Mouse (Mus musculus) embryonic fibroblast, embryonic 13.5 days (primary cell): Measurements from ENCODE around the gene Grm6. TPM values are rescaled to one million over a fixed set of nuclear protein-coding genes. Genes with fewer than 3 reads are reported as not detected.

Source experiments
- H3K27ac ChIP-seq: 2 replicates; pipeline ENCODE4 v1.5.1; 2012; ENCODE audit warnings: low read length, control low read depth, inconsistent platforms; ENCODE audit not compliant: insufficient read depth
- H3K4me1 ChIP-seq: 2 replicates; pipeline ENCODE4 v1.6.1; 2011; ENCODE audit warnings: low read length; ENCODE audit not compliant: control insufficient read depth, insufficient read depth
- H3K4me3 ChIP-seq: 2 replicates; pipeline ENCODE4 v1.5.1; 2011; ENCODE audit warnings: mild to moderate bottlenecking, control low read depth, low read length; ENCODE audit not compliant: insufficient read depth
- CTCF ChIP-seq: IDR thresholded peaks from 2 replicates; pipeline ENCODE4 v1.5.1; 2011; ENCODE audit warnings: mild to moderate bottlenecking, control low read depth, low read length, moderate library complexity, borderline replicate concordance; ENCODE audit not compliant: insufficient read depth
- POLR2A ChIP-seq: IDR thresholded peaks from 2 replicates; pipeline ENCODE4 v1.6.1; 2011; ENCODE audit warnings: low read depth, mild to moderate bottlenecking, control low read depth, low read length, moderate library complexity
- polyA plus RNA-seq: library from polyadenylated mRNA; stranded (reverse); fragments of >200 nt; gene quantifications from 2 replicates; pipeline ENCODE4 v1.2.4, GENCODE M21; 2011; ENCODE audit warnings: low read depth; ENCODE audit not compliant: missing spikeins, insufficient read length

Grm6 gene
- polyA plus RNA-seq, 1 experiment = not detected

- no peak overlapping the region for H3K4me3 ChIP-seq
- H3K27ac ChIP-seq = no peak overlapping the region
- no peaks in the 10 kb centered on the region for H3K4me1 ChIP-seq
- TF ChIP-seq POLR2A (no peak), CTCF (no peak)
Observed at GRCm38 (mm10) chr11:50850989-50851601, 610 bp downstream of the Grm6 start.

GRCm38 (mm10) chr11:50878641-50879040 lies 28.2 kb downstream of the Grm6 start:
- Histone ChIP-seq H3K27ac (no peak overlapping the region), H3K4me3 (no peak overlapping the region), H3K4me1 (no peaks in the 10 kb centered on the region)
- TF ChIP-seq CTCF (no peak), POLR2A (no peak)

GRCm38 (mm10) chr11:50883756-50884155 lies 33.3 kb downstream of the Grm6 start:
- H3K27ac ChIP-seq = no peak overlapping the region
- no peaks in the 10 kb centered on the region for H3K4me1 ChIP-seq
- no peak for TF ChIP-seq CTCF
- TF ChIP-seq POLR2A = no peak
- H3K4me3 ChIP-seq = no peak overlapping the region

GRCm38 (mm10) chr11:50886231-50886932 lies 35.9 kb downstream of the Grm6 start:
- TF ChIP-seq POLR2A (no peak), CTCF (no peak)
- no peak overlapping the region for H3K4me3 ChIP-seq
- no peak overlapping the region for H3K27ac ChIP-seq
- no peaks in the 10 kb centered on the region for H3K4me1 ChIP-seq

GRCm38 (mm10) chr11:50886933-50887293 lies 36.4 kb downstream of the Grm6 start:
- peak overlapping the region; percentile 30 for H3K4me3 ChIP-seq

GRCm38 (mm10) chr11:50887390-50888128 lies 37.1 kb downstream of the Grm6 start, which contains the start of gene Zfp454:
Gene Zfp454, minus strand, starts transcription at chr11:50887651.
- no peaks in the 10 kb centered on the region for H3K4me1 ChIP-seq
- H3K27ac ChIP-seq = no peak within 1 kb of the TSS
- TF ChIP-seq CTCF (no peak), POLR2A (peak; percentile 83)
- peak within 1 kb of the TSS; percentile 30 for H3K4me3 ChIP-seq

More at GRCm38 (mm10) chr11:50886933-50887293, 36.4 kb downstream of the Grm6 start:
- TF ChIP-seq CTCF (no peak), POLR2A (no peak)
- Histone ChIP-seq H3K27ac (no peak overlapping the region), H3K4me1 (no peaks in the 10 kb centered on the region)

- TF ChIP-seq POLR2A (no peak), CTCF (no peak)
- Histone ChIP-seq H3K4me3 (no peak overlapping the region), H3K27ac (no peak overlapping the region), H3K4me1 (no peaks in the 10 kb centered on the region)
Observed at GRCm38 (mm10) chr11:50892441-50892840, 42.0 kb downstream of the Grm6 start.

- no peaks in the 10 kb centered on the region for H3K4me1 ChIP-seq
- no peak overlapping the region for H3K27ac ChIP-seq
- no peak for TF ChIP-seq POLR2A
- TF ChIP-seq CTCF = no peak
- H3K4me3 ChIP-seq = no peak overlapping the region
Observed at GRCm38 (mm10) chr11:50897359-50897758, 46.9 kb downstream of the Grm6 start.

GRCm38 (mm10) chr11:50908136-50908535 lies 57.7 kb downstream of the Grm6 start:
- Histone ChIP-seq H3K4me3 (no peak overlapping the region), H3K4me1 (no peaks in the 10 kb centered on the region), H3K27ac (no peak overlapping the region)
- TF ChIP-seq CTCF = no peak
- no peak for TF ChIP-seq POLR2A
